In genomic region chr12:4593166-4593929, GRCm38 (mm10) we compare ENCODE assay signal across 8 mouse cellular contexts. TPM values are rescaled to one million over a fixed set of nuclear protein-coding genes. Genes with fewer than 3 reads are reported as not detected.
A peak's percentile ranks its signal among the peaks of the same experiment; 100 is the strongest.
DNase-seq lines count a peak whose midpoint lies in the region; ATAC-seq and TF ChIP-seq lines count a peak whose summit lies in the region.

No protein-coding gene starts in this region.

- H3K36me3 ChIP-seq in heart, adult 2 months (ENCODE audit: control insufficient read depth, insufficient read depth, low read length) = peaks cover 13% of the 10 kb centered on the region
- H3K36me3 ChIP-seq in liver, postnatal 0 days (replicated peaks; ENCODE audit: insufficient read depth, low read length) = no peaks in the 10 kb centered on the region; the same call in 1 of the 2 replicates
- H3K36me3 ChIP-seq in neural tube, embryonic 12.5 days = no peaks in the 10 kb centered on the region
- H3K36me3 ChIP-seq in stomach, postnatal 0 days (ENCODE audit: control insufficient read depth, insufficient read depth, low read length) = no peaks in the 10 kb centered on the region

- no peaks in the 10 kb centered on the region for H3K27me3 ChIP-seq in heart, adult 2 months (ENCODE audit: control insufficient read depth, insufficient read depth, low read length)
- H3K27me3 ChIP-seq in liver, postnatal 0 days (ENCODE audit: insufficient read depth, low read length) = no peaks in the 10 kb centered on the region
- H3K27me3 ChIP-seq in neural tube, embryonic 12.5 days (replicated peaks) = no peaks in the 10 kb centered on the region
- H3K27me3 ChIP-seq in stomach, postnatal 0 days (ENCODE audit: control insufficient read depth, insufficient read depth, low read length) = no peaks in the 10 kb centered on the region

- TF ChIP-seq CTCF in heart, adult 2 months (IDR thresholded peaks at IDR 0.05) = no peak
- TF ChIP-seq CTCF in liver, postnatal 0 days (IDR thresholded peaks at IDR 0.05; ENCODE audit: low read depth) = no peak
- no peak for TF ChIP-seq CTCF in stomach, postnatal 0 days (IDR thresholded peaks at IDR 0.05; ENCODE audit: low read depth)

- H3K4me1 ChIP-seq in heart, adult 2 months (ENCODE audit: control insufficient read depth, insufficient read depth, low read length) = peaks cover 12% of the 10 kb centered on the region
- H3K4me1 ChIP-seq in liver, postnatal 0 days (ENCODE audit: insufficient read depth) = peaks cover 18% of the 10 kb centered on the region
- H3K4me1 ChIP-seq in neural tube, embryonic 12.5 days = peaks cover 10% of the 10 kb centered on the region
- H3K4me1 ChIP-seq in stomach, postnatal 0 days (replicated peaks; ENCODE audit: control insufficient read depth, insufficient read depth) = no peaks in the 10 kb centered on the region

- peaks cover 3% of the 10 kb centered on the region; the same call in 1 of the 2 replicates for H3K79me2 ChIP-seq in heart, adult 2 months (replicated peaks; ENCODE audit: control insufficient read depth, insufficient read depth, low read length)

- no peak for TF ChIP-seq POLR2A in heart, adult 2 months (IDR thresholded peaks at IDR 0.05; ENCODE audit: insufficient read depth, low read depth, low read length)

- peak overlapping the region; percentile 80 for H3K4me2 ChIP-seq in liver, postnatal 0 days (ENCODE audit: low read depth, low read length)
- H3K4me2 ChIP-seq in neural tube, embryonic 12.5 days (replicated peaks) = peak overlapping the region; percentile 87
- peak overlapping the region; percentile 88 for H3K4me2 ChIP-seq in stomach, postnatal 0 days (replicated peaks; ENCODE audit: low read depth)

- peak; percentile 61 for DNase-seq in 3134 (ENCODE audit: extremely low read depth, insufficient read length, low spot score)
- DNase-seq in adrenal gland, adult 2 months = peak; percentile 80
- DNase-seq in embryo, embryonic 11.5 days (ENCODE audit: low read depth, low spot score) = peak; percentile 11
- DNase-seq in heart, adult 2 months = peak in 1 of 2 experiments; percentile 81
- DNase-seq in kidney, adult 8-10 months = peak; percentile 33 to 55
- DNase-seq in liver, postnatal 0 days = peak; percentile 69
- peak; percentile 73 for DNase-seq in stomach, postnatal 0 days (ENCODE audit: low spot score)

- ATAC-seq in liver, postnatal 0 days = peak; percentile 87
- ATAC-seq in neural tube, embryonic 12.5 days (ENCODE audit: low FRiP score, low read depth) = peak; percentile 73
- peak; percentile 76 for ATAC-seq in stomach, postnatal 0 days (ENCODE audit: low FRiP score, low TSS enrichment)

- H3K9ac ChIP-seq in heart, adult 2 months (ENCODE audit: low read depth, low read length) = peak overlapping the region; percentile 93
- peak overlapping the region; percentile 98 for H3K9ac ChIP-seq in liver, postnatal 0 days (replicated peaks)
- H3K9ac ChIP-seq in neural tube, embryonic 12.5 days = peak overlapping the region; percentile 88
- H3K9ac ChIP-seq in stomach, postnatal 0 days (ENCODE audit: low read length) = peak overlapping the region; percentile 97

- WGBS in heart, adult 2 months = under 1% methylated on average over 78 of the region's 80 CpGs
- 0% methylated on average over 43 of the region's 80 CpGs for WGBS in liver, postnatal 0 days (ENCODE audit: insufficient replicate concordance)
- under 1% methylated on average over 77 of the region's 80 CpGs for WGBS in neural tube, embryonic 12.5 days
- WGBS in stomach, postnatal 0 days = under 1% methylated on average over 53 of the region's 80 CpGs

- intact Hi-C loops in heart, adult 2 months (cut with DNase I) = loop anchor here (5.0 kb wide), 1 partner anchor 116 kb away; the partner anchor contains the start of gene Ncoa1

- peak overlapping the region; percentile 96 for H3K4me3 ChIP-seq in heart, adult 2 months
- peak overlapping the region; percentile 80 for H3K4me3 ChIP-seq in liver, postnatal 0 days (ENCODE audit: low read depth, low read length)
- peak overlapping the region; percentile 96 for H3K4me3 ChIP-seq in neural tube, embryonic 12.5 days
- H3K4me3 ChIP-seq in stomach, postnatal 0 days (ENCODE audit: low read depth, low read length) = peak overlapping the region; percentile 88

- TF ChIP-seq EP300 in heart, adult 2 months (IDR thresholded peaks at IDR 0.05; ENCODE audit: insufficient read depth, low read depth, low read length) = no peak
- no peak for TF ChIP-seq EP300 in liver, postnatal 0 days (IDR thresholded peaks at IDR 0.05; ENCODE audit: low read depth)
- TF ChIP-seq EP300 in stomach, postnatal 0 days (optimal IDR thresholded peaks at IDR 0.05) = no peak

- peak overlapping the region; percentile 95 for H3K27ac ChIP-seq in heart, adult 2 months
- H3K27ac ChIP-seq in liver, postnatal 0 days (ENCODE audit: low read depth) = peak overlapping the region; percentile 98
- no peak overlapping the region for H3K27ac ChIP-seq in neural tube, embryonic 12.5 days
- peak overlapping the region; percentile 97 for H3K27ac ChIP-seq in stomach, postnatal 0 days (replicated peaks)

- H3K9me3 ChIP-seq in liver, postnatal 0 days (ENCODE audit: low read length) = no peaks in the 10 kb centered on the region
- no peaks in the 10 kb centered on the region for H3K9me3 ChIP-seq in neural tube, embryonic 12.5 days
- no peaks in the 10 kb centered on the region for H3K9me3 ChIP-seq in stomach, postnatal 0 days (ENCODE audit: control insufficient read depth, low read length)

RNA-seq across cellular contexts. Expression of gene Gm3625, which starts 0.6 kb away (rescaled TPM):
- total RNA-seq in adrenal gland, adult 2 months (2021) = not detected
- polyA plus RNA-seq in adrenal gland, adult 2 months (2012; rRNA removed) = not detected in 2 replicates
- total RNA-seq in heart, adult 2 months (2021) = not detected
- polyA plus RNA-seq in heart, adult 2 months (2012; rRNA removed) = not detected in 2 replicates
- polyA plus RNA-seq in liver, postnatal 0 days (2015; fragmentation: Nextera tagmentation; extraction: Ambion mirVana) = not detected in 2 replicates
- not detected in 2 replicates for polyA plus RNA-seq in neural tube, embryonic 12.5 days (2016; fragmentation: Nextera tagmentation; extraction: Ambion mirVana)
- polyA plus RNA-seq in stomach, postnatal 0 days (2015; fragmentation: Nextera tagmentation; extraction: Ambion mirVana) = not detected in 2 replicates

RNA-seq across cellular contexts. Expression of gene Itsn2, which starts 0.9 kb away (rescaled TPM):
- total RNA-seq in adrenal gland, adult 2 months (2021) = 10 to 100 TPM; 47.0 to 62.9 TPM
- polyA plus RNA-seq in adrenal gland, adult 2 months (2012; rRNA removed) = 12.4 and 13.8 TPM in 2 replicates
- total RNA-seq in heart, adult 2 months (2021) = 10 to 100 TPM; 40.8 to 41.9 TPM
- polyA plus RNA-seq in heart, adult 2 months (2012; rRNA removed) = 20.5 and 48.8 TPM in 2 replicates
- 15.3 and 17.5 TPM in 2 replicates for polyA plus RNA-seq in liver, postnatal 0 days (2015; fragmentation: Nextera tagmentation; extraction: Ambion mirVana)
- polyA plus RNA-seq in neural tube, embryonic 12.5 days (2016; fragmentation: Nextera tagmentation; extraction: Ambion mirVana) = 17.6 and 22.7 TPM in 2 replicates
- 23.3 and 26.9 TPM in 2 replicates for polyA plus RNA-seq in stomach, postnatal 0 days (2015; fragmentation: Nextera tagmentation; extraction: Ambion mirVana)
